Mouse (Mus musculus) G1E (cell line): ENCODE measurements at regions not wholly inside any gene's neighbourhood (a gene's known extent, or its start where the extent isn't known, plus 50 kb on each side); places are given as distances from the start of the nearest gene placed in this dataset.

ENCODE experiments used
- CTCF ChIP-seq: IDR thresholded peaks from 2 replicates; pipeline ENCODE4 v1.5.1; 2012; ENCODE audit warnings: low read depth, low read length, inconsistent platforms, mixed read lengths
- GATA1 ChIP-seq: IDR thresholded peaks from 2 replicates; pipeline ENCODE4 v1.6.1; 2012; ENCODE audit warnings: borderline replicate concordance, low read length, inconsistent platforms, mixed read lengths
- GATA2 ChIP-seq: IDR thresholded peaks from 2 replicates; pipeline ENCODE4 v1.6.1; 2012; ENCODE audit warnings: low read depth, low read length, inconsistent platforms, borderline replicate concordance
- TAL1 ChIP-seq: conservative IDR thresholded peaks from 2 replicates; pipeline ENCODE4 v1.6.1; 2012; ENCODE audit warnings: low read depth, low read length, inconsistent platforms, mixed read lengths

DNA sequence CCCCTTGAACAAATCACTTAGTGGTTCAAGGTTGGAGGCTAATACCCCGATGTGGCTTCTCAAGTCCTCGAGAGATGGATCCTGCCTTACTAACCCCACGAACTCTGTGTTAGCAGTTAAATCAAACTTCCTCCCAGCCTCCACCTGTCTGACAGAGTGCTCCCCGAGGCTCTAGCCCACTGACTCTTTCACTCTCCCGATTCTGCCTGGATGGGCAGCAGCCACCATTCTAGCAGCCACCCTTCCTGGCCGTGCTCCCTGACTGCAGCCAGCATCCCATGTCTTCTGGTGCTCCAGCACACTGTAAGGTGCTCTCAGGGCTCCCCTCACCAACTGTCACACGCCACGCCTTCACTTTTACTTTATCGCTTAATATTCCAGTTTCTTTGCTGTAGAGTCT, 173.6 kb upstream of the Lpp start:
- TF ChIP-seq CTCF (no peak), TAL1 (no peak), GATA2 (no peak), GATA1 (no peak)
